Mouse (Mus musculus) megakaryocyte, embryonic 14.5 days (primary cell): ENCODE measurements at regions not wholly inside any gene's neighbourhood (a gene's known extent, or its start where the extent isn't known, plus 50 kb on each side); places are given as distances from the start of the nearest gene placed in this dataset.

Experiments used
- H3K27me3 ChIP-seq: replicated peaks from 2 replicates; pipeline ENCODE3; 2012; ENCODE audit warnings: inconsistent platforms
- H3K36me3 ChIP-seq: replicated peaks from 2 replicates; pipeline ENCODE3; 2012; ENCODE audit warnings: low read length, inconsistent platforms, mixed read lengths
- H3K4me1 ChIP-seq: 2 replicates; pipeline ENCODE4 v1.6.1; 2012; ENCODE audit warnings: inconsistent platforms
- H3K4me3 ChIP-seq: replicated peaks from 2 replicates; pipeline ENCODE3; 2012; ENCODE audit warnings: moderate library complexity, mild to moderate bottlenecking, inconsistent platforms
- H3K9me3 ChIP-seq: 2 replicates; pipeline ENCODE4 v1.6.1; 2012; ENCODE audit warnings: inconsistent platforms
- FLI1 ChIP-seq: IDR thresholded peaks from 2 replicates; pipeline ENCODE4 v1.6.1; 2012; ENCODE audit warnings: low read length, inconsistent platforms, mixed read lengths
- GATA1 ChIP-seq: IDR thresholded peaks from 3 replicates; pipeline ENCODE4 v1.6.1; 2012; ENCODE audit warnings: mixed read lengths, low read length, inconsistent platforms, borderline replicate concordance

- H3K4me3 ChIP-seq = no peak overlapping the region
- H3K4me1 ChIP-seq = no peaks in the 10 kb centered on the region
- H3K27me3 ChIP-seq = peaks cover 3% of the 10 kb centered on the region
- TF ChIP-seq FLI1 = no peak
- no peak for TF ChIP-seq GATA1
- H3K9me3 ChIP-seq = peaks cover 16% of the 10 kb centered on the region
- no peaks in the 10 kb centered on the region for H3K36me3 ChIP-seq
Observed at GRCm38 (mm10) chr2:74463407-74463806, 115.8 kb downstream of the Lnpk start.

GRCm38 (mm10) chr2:74461211-74461844, 117.9 kb downstream of the Lnpk start:
- H3K36me3 ChIP-seq = no peaks in the 10 kb centered on the region
- H3K27me3 ChIP-seq = peaks cover 3% of the 10 kb centered on the region
- TF ChIP-seq GATA1 = no peak
- no peak for TF ChIP-seq FLI1
- H3K4me1 ChIP-seq = no peaks in the 10 kb centered on the region
- H3K9me3 ChIP-seq = peaks cover 16% of the 10 kb centered on the region
- no peak overlapping the region for H3K4me3 ChIP-seq

GRCm38 (mm10) chr2:74454431-74454830, 124.8 kb downstream of the Lnpk start:
- TF ChIP-seq FLI1 (no peak), GATA1 (no peak)

GRCm38 (mm10) chr2:74452679-74453078, 126.6 kb downstream of the Lnpk start:
- Histone ChIP-seq H3K27me3 (no peaks in the 10 kb centered on the region), H3K4me3 (no peak overlapping the region), H3K9me3 (no peaks in the 10 kb centered on the region), H3K36me3 (no peaks in the 10 kb centered on the region), H3K4me1 (no peaks in the 10 kb centered on the region)
- TF ChIP-seq FLI1 = no peak
- TF ChIP-seq GATA1 = no peak

More at GRCm38 (mm10) chr2:74454431-74454830, 124.8 kb downstream of the Lnpk start:
- Histone ChIP-seq H3K4me3 (no peak overlapping the region), H3K36me3 (no peaks in the 10 kb centered on the region), H3K27me3 (no peaks in the 10 kb centered on the region), H3K9me3 (no peaks in the 10 kb centered on the region), H3K4me1 (no peaks in the 10 kb centered on the region)

GRCm38 (mm10) chr2:74451578-74451977, 127.7 kb downstream of the Lnpk start:
- H3K4me1 ChIP-seq = no peaks in the 10 kb centered on the region
- TF ChIP-seq FLI1 (no peak), GATA1 (no peak)
- no peak overlapping the region for H3K4me3 ChIP-seq
- no peaks in the 10 kb centered on the region for H3K9me3 ChIP-seq
- H3K27me3 ChIP-seq = no peaks in the 10 kb centered on the region
- no peaks in the 10 kb centered on the region for H3K36me3 ChIP-seq

GRCm38 (mm10) chr2:74451038-74451437, 128.2 kb downstream of the Lnpk start:
- no peak overlapping the region for H3K4me3 ChIP-seq
- no peaks in the 10 kb centered on the region for H3K9me3 ChIP-seq
- no peak for TF ChIP-seq GATA1
- no peak for TF ChIP-seq FLI1

GRCm38 (mm10) chr2:74450064-74450765, 129.0 kb downstream of the Lnpk start:
- Histone ChIP-seq H3K4me1 (no peaks in the 10 kb centered on the region), H3K27me3 (no peaks in the 10 kb centered on the region), H3K4me3 (no peak overlapping the region), H3K36me3 (no peaks in the 10 kb centered on the region), H3K9me3 (no peaks in the 10 kb centered on the region)
- TF ChIP-seq GATA1 (no peak), FLI1 (no peak)

More at GRCm38 (mm10) chr2:74451038-74451437, 128.2 kb downstream of the Lnpk start:
- H3K4me1 ChIP-seq = no peaks in the 10 kb centered on the region
- no peaks in the 10 kb centered on the region for H3K27me3 ChIP-seq
- H3K36me3 ChIP-seq = no peaks in the 10 kb centered on the region

- no peaks in the 10 kb centered on the region for H3K9me3 ChIP-seq
- no peaks in the 10 kb centered on the region for H3K36me3 ChIP-seq
- H3K4me3 ChIP-seq = no peak overlapping the region
- H3K4me1 ChIP-seq = no peaks in the 10 kb centered on the region
- TF ChIP-seq FLI1 (no peak), GATA1 (no peak)
- H3K27me3 ChIP-seq = no peaks in the 10 kb centered on the region
Observed at GRCm38 (mm10) chr2:74435184-74435911, 143.9 kb downstream of the Lnpk start.

GRCm38 (mm10) chr2:74426746-74427145, 152.5 kb downstream of the Lnpk start:
- no peak overlapping the region for H3K4me3 ChIP-seq
- H3K9me3 ChIP-seq = peaks cover 14% of the 10 kb centered on the region
- H3K4me1 ChIP-seq = no peaks in the 10 kb centered on the region
- H3K36me3 ChIP-seq = no peaks in the 10 kb centered on the region
- no peaks in the 10 kb centered on the region for H3K27me3 ChIP-seq
- no peak for TF ChIP-seq FLI1
- no peak for TF ChIP-seq GATA1

- peaks cover 20% of the 10 kb centered on the region for H3K9me3 ChIP-seq
- TF ChIP-seq FLI1 (no peak), GATA1 (no peak)
- no peak overlapping the region for H3K4me3 ChIP-seq
- no peaks in the 10 kb centered on the region for H3K4me1 ChIP-seq
- H3K36me3 ChIP-seq = no peaks in the 10 kb centered on the region
- no peaks in the 10 kb centered on the region for H3K27me3 ChIP-seq
Observed at GRCm38 (mm10) chr2:74424726-74425125, 154.5 kb downstream of the Lnpk start.
